Mouse (Mus musculus) liver, embryonic 14.5 days (tissue): ENCODE results near the gene Stum. TPM values are rescaled to one million over a fixed set of nuclear protein-coding genes. Genes with fewer than 3 reads are reported as not detected.
"Not testable (repeated sequence)": the region's sequence is repeated elsewhere in the genome, so short reads cannot be mapped to it uniquely, and the experiment has no call there.

ENCODE experiments used
- ATAC-seq: fragments of 200-750 bp; cut with Nextera tagmentation; 2 replicates; pipeline ENCODE4 v1.8.0; 2017; ENCODE audit warnings: moderate number of reproducible peaks, mild to moderate bottlenecking, moderate library complexity; ENCODE audit not compliant: insufficient read depth
- DNase-seq, 3 experiments: peaks; one replicate each; pipeline ENCODE4 v3.0.0-alpha.2; 2012 to 2013; ENCODE audit warnings: low read depth in 3 of 3, low spot score in 3 of 3
- H3K27ac ChIP-seq: fragments of 300-500 bp; sonication (generic); 2 replicates; pipeline ENCODE4 v1.5.1; 2014; ENCODE audit warnings: moderate library complexity, mild to moderate bottlenecking, control low read depth, inconsistent platforms
- H3K27me3 ChIP-seq: fragments of 300-500 bp; sonication (generic); 2 replicates; pipeline ENCODE4 v1.6.1; 2014; ENCODE audit warnings: mild to moderate bottlenecking, low read length, moderate library complexity; ENCODE audit not compliant: control insufficient read depth, insufficient read depth
- H3K36me3 ChIP-seq: fragments of 300-500 bp; sonication (generic); replicated peaks from 2 replicates; pipeline ENCODE4 v1.6.1; 2014; ENCODE audit warnings: low read depth; ENCODE audit not compliant: control insufficient read depth, insufficient read depth
- H3K4me1 ChIP-seq, 2 experiments: fragments of 200-500 bp in 1 of 2; fragments of 300-500 bp in 1 of 2; sonication (generic) in 1 of 2; replicated peaks; 2 replicates each; pipeline ENCODE4 v1.6.1; 2012 to 2014; ENCODE audit warnings: antibody characterized with exemption in 1 of 2, inconsistent platforms in 1 of 2, low read length in 1 of 2; ENCODE audit not compliant: control insufficient read depth in 2 of 2, insufficient read depth in 2 of 2
- H3K4me2 ChIP-seq: fragments of 300-500 bp; sonication (generic); 2 replicates; pipeline ENCODE4 v1.6.1; 2014; ENCODE audit warnings: low read depth, mild to moderate bottlenecking, control low read depth, moderate library complexity
- H3K4me3 ChIP-seq, 2 experiments: fragments of 200-500 bp in 1 of 2; fragments of 300-500 bp in 1 of 2; sonication (generic) in 1 of 2; 2 replicates each; pipeline ENCODE4 v1.5.1; 2012 to 2014; ENCODE audit warnings: low read depth in 2 of 2, low read length in 2 of 2, mild to moderate bottlenecking in 2 of 2, control low read depth in 1 of 2, inconsistent platforms in 1 of 2, moderate library complexity in 1 of 2; ENCODE audit not compliant: insufficient read depth in 1 of 2
- H3K9ac ChIP-seq: fragments of 300-500 bp; sonication (generic); replicated peaks from 2 replicates; pipeline ENCODE4 v1.6.1; 2014; ENCODE audit warnings: mild to moderate bottlenecking, control low read depth, moderate library complexity
- H3K9me3 ChIP-seq: fragments of 300-500 bp; sonication (generic); 2 replicates; pipeline ENCODE4 v1.6.1; 2016; ENCODE audit warnings: low read length, mixed read lengths; ENCODE audit not compliant: control insufficient read depth
- CTCF ChIP-seq: IDR thresholded peaks from 2 replicates; pipeline ENCODE4 v1.5.1; 2016; ENCODE audit warnings: antibody characterized with exemption, low read depth, control low read depth
- EP300 ChIP-seq: IDR thresholded peaks from 2 replicates; pipeline ENCODE4 v1.6.1; 2016; ENCODE audit warnings: antibody characterized with exemption, low read depth
- WGBS: fragments of 180-500 bp; shearing (Covaris S2); extraction: QIAGEN DNeasy Blood & Tissue Kit; methylation state at CpG from one replicate; pipeline ENCODE4 v1.1.7; 2014; ENCODE audit not compliant: insufficient replicate concordance; 5-methylcytosine and 5-hydroxymethylcytosine counted together
- polyA plus RNA-seq, 2 experiments: library from polyadenylated mRNA; depleted of rRNA in 1 of 2; stranded (reverse) in 1 of 2; unstranded in 1 of 2; fragments of >200 nt; fragmentation: Nextera tagmentation in 1 of 2; extraction: Ambion mirVana in 1 of 2; gene quantifications; 2 replicates each; pipeline versions ENCODE4 v1.2.1 to v1.2.3; 2012 to 2014

The Stum gene
- polyA plus RNA-seq, 2 experiments: 0.04 TPM; not detected in 1

- no peak for ATAC-seq
- Histone ChIP-seq H3K4me2 (no peak overlapping the region), H3K27me3 (no peaks in the 10 kb centered on the region), H3K4me3 (no peak overlapping the region), H3K27ac (no peak overlapping the region), H3K4me1 (no peaks in the 10 kb centered on the region), H3K9ac (no peak overlapping the region), H3K9me3 (no peaks in the 10 kb centered on the region), H3K36me3 (no peaks in the 10 kb centered on the region)
- WGBS: 66% methylated on average over 2 of the region's 2 CpGs
- no peak for DNase-seq
- TF ChIP-seq CTCF (no peak), EP300 (no peak)
Observed at GRCm38 (mm10) chr1:180523320-180523719, 40.0 kb upstream of the Stum start.

DNA sequence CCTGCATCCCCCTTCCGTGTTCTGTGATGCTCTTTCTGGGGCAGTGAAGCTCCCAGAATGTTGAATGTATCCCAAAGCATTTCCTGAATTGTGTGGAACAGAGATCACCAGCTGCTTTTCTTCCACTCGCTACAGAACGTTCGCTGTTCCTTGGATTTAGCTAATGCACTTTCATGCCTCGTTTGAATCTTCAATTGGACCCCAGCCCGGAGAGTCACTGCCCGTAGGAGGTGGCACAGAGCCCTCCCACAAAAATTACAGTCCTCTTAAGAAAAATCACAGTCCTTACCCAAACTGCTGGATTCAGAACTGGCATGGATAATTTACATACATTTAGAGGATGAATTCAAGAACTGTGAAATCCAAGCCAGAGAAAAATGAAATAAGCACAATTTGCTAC is 36.9 kb upstream of the Stum start:
- ATAC-seq (no peak), DNase-seq (no peak)
- no peak for TF ChIP-seq EP300
- no peak for TF ChIP-seq CTCF
- Histone ChIP-seq H3K36me3 (no peaks in the 10 kb centered on the region), H3K4me1 (no peaks in the 10 kb centered on the region), H3K9me3 (no peaks in the 10 kb centered on the region), H3K27me3 (no peaks in the 10 kb centered on the region), H3K4me3 (no peak overlapping the region), H3K27ac (no peak overlapping the region), H3K4me2 (no peak overlapping the region), H3K9ac (no peak overlapping the region)
- 77% methylated on average over 7 of the region's 7 CpGs for WGBS

- WGBS: 39% methylated on average over 8 of the region's 8 CpGs
Observed at GRCm38 (mm10) chr1:180519520-180519919, 36.2 kb upstream of the Stum start.

GRCm38 (mm10) chr1:180518899-180519298 is 35.6 kb upstream of the Stum start:
- not testable (repeated sequence) for H3K36me3 ChIP-seq, H3K9ac ChIP-seq, H3K4me1 ChIP-seq, H3K27me3 ChIP-seq, H3K27ac ChIP-seq, H3K9me3 ChIP-seq, H3K4me3 ChIP-seq, H3K4me2 ChIP-seq, DNase-seq, ATAC-seq
- WGBS: 63% methylated on average over 7 of the region's 7 CpGs

More at GRCm38 (mm10) chr1:180519520-180519919, 36.2 kb upstream of the Stum start:
- Histone ChIP-seq H3K27ac (no peak overlapping the region), H3K4me1 (no peaks in the 10 kb centered on the region), H3K9ac (no peak overlapping the region), H3K27me3 (no peaks in the 10 kb centered on the region), H3K4me2 (no peak overlapping the region), H3K4me3 (no peak overlapping the region), H3K9me3 (no peaks in the 10 kb centered on the region), H3K36me3 (no peaks in the 10 kb centered on the region)
- DNase-seq (no peak), ATAC-seq (no peak)
- TF ChIP-seq EP300: no peak
- no peak for TF ChIP-seq CTCF

GRCm38 (mm10) chr1:180518412-180518811 is 35.1 kb upstream of the Stum start:
- 57% methylated on average over 8 of the region's 8 CpGs for WGBS
- H3K4me2 ChIP-seq: no peak overlapping the region

More at GRCm38 (mm10) chr1:180518412-180518811, 35.1 kb upstream of the Stum start:
- Histone ChIP-seq H3K36me3 (no peaks in the 10 kb centered on the region), H3K27ac (no peak overlapping the region), H3K9ac (no peak overlapping the region), H3K9me3 (no peaks in the 10 kb centered on the region), H3K4me1 (no peaks in the 10 kb centered on the region), H3K27me3 (no peaks in the 10 kb centered on the region), H3K4me3 (no peak overlapping the region)
- no peak for TF ChIP-seq CTCF
- TF ChIP-seq EP300: no peak
- DNase-seq (no peak), ATAC-seq (no peak)
